Mouse (Mus musculus) stomach, embryonic 16.5 days (tissue): Measurements from ENCODE around the gene Kif5c. TPM values are rescaled to one million over a fixed set of nuclear protein-coding genes. Genes with fewer than 3 reads are reported as not detected.

Source experiments
- ATAC-seq: fragments of 200-750 bp; cut with Nextera tagmentation; 2 replicates; pipeline ENCODE4 v1.8.0; 2017; ENCODE audit warnings: moderate number of reproducible peaks, moderate TSS enrichment; ENCODE audit not compliant: insufficient read depth, low FRiP score
- H3K27ac ChIP-seq: fragments of 300-500 bp; sonication (generic); 2 replicates; pipeline ENCODE4 v1.5.1; 2014; ENCODE audit warnings: low read length
- H3K27me3 ChIP-seq: fragments of 300-500 bp; sonication (generic); 2 replicates; pipeline ENCODE4 v1.6.1; 2014; ENCODE audit warnings: low read length, control low read depth, mixed read lengths; ENCODE audit not compliant: control insufficient read depth, insufficient read depth
- H3K36me3 ChIP-seq: fragments of 300-500 bp; sonication (generic); 2 replicates; pipeline ENCODE4 v1.6.1; 2014; ENCODE audit warnings: low read length; ENCODE audit not compliant: control insufficient read depth, insufficient read depth
- H3K4me1 ChIP-seq: fragments of 300-500 bp; sonication (generic); 2 replicates; pipeline ENCODE4 v1.6.1; 2014; ENCODE audit warnings: low read length, control low read depth, mixed read lengths; ENCODE audit not compliant: control insufficient read depth, insufficient read depth
- H3K4me2 ChIP-seq: fragments of 300-500 bp; sonication (generic); 2 replicates; pipeline ENCODE4 v1.6.1; 2014; ENCODE audit warnings: low read depth, low read length, mixed read lengths
- H3K4me3 ChIP-seq: fragments of 300-500 bp; sonication (generic); replicated peaks from 2 replicates; pipeline ENCODE4 v1.5.1; 2014; ENCODE audit warnings: mild to moderate bottlenecking, low read length
- H3K9ac ChIP-seq: fragments of 300-500 bp; sonication (generic); 2 replicates; pipeline ENCODE4 v1.6.1; 2014; ENCODE audit warnings: low read length
- H3K9me3 ChIP-seq: fragments of 300-500 bp; sonication (generic); replicated peaks from 2 replicates; pipeline ENCODE4 v1.6.1; 2016; ENCODE audit warnings: low read length, control low read depth; ENCODE audit not compliant: control insufficient read depth
- WGBS: fragments of 180-500 bp; shearing (Covaris S2); extraction: QIAGEN DNeasy Blood & Tissue Kit; methylation state at CpG from one replicate; pipeline ENCODE4 v1.1.7; 2014; 5-methylcytosine and 5-hydroxymethylcytosine counted together
- polyA plus RNA-seq: library from polyadenylated mRNA; unstranded; fragments of >200 nt; fragmentation: Nextera tagmentation; extraction: Ambion mirVana; gene quantifications from 2 replicates; pipeline ENCODE4 v1.2.1, GENCODE M21; 2015

The Kif5c gene
- polyA plus RNA-seq, 1 experiment from 2014 or later: 5.9 TPM

DNA sequence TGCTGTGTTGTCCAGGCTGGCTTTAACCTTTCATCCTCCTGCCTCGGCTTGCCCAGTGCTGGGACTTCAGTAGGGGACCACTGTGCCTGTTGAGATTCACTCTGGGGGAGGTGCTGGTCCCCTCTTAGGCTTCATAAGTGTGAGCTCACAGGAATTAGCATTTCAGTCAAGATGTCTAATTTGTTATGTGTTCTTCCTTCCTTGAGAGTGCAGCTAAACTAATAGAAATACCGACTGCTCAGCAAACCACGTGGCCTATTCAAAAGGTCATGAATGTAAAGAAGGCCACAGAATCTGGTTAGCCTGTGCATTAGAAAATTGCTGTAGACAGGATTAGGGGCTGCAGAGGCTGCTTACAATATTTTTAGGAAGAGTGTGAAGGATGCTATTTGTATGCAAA, 99.4 kb downstream of the Kif5c start:
- Histone ChIP-seq H3K4me1 (peaks cover 6% of the 10 kb centered on the region; the same call in 1 of the 2 replicates), H3K36me3 (no peaks in the 10 kb centered on the region), H3K27ac (no peak overlapping the region), H3K9me3 (no peaks in the 10 kb centered on the region), H3K9ac (no peak overlapping the region), H3K27me3 (no peaks in the 10 kb centered on the region), H3K4me2 (no peak overlapping the region), H3K4me3 (no peak overlapping the region)
- ATAC-seq: no peak
- WGBS: 44% methylated on average over 3 of the region's 3 CpGs

DNA sequence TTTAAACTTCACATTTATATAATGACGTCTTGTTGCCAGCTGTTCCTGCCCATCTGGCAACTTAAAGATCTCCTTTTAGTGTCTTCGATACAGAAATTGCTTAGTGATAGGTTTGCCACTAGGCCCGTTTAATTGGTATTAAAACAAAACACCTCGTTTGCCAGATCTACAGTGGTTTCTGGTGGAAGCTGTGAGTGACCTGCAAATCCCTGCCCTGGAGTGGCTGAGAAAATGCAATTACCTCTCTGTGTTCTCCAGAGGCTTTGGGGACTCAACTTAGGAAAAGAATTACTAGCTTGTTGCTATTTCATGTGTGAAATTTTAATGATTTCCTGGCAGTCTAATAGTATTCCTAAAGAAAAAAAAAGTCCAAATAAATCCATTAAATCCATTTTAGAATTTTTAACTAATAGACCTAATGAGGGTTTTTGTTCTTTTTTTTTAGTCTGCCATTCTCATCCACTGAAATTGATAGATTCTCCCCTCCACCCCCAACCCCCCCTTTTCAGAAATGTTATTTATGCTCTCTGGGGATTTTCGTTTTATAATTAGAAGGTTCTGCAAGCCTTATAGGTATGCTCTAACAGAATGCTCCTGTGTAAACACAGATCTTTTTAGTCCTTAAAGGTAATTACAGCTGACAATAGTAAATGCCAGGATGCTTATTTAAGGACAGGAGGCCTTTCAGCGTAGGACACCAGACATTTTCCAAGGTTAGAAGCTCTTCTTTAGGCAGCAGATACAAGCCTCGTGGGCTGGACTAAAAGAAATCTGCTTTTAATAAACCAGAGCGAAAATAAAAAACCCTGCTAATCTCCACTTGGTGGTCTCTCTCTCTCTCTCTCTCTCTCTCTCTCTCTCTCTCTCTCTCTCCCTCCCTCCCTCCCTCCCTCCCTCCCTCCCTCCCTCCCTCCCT, 100.1 kb downstream of the Kif5c start:
- Histone ChIP-seq H3K27ac (no peak overlapping the region), H3K9me3 (no peaks in the 10 kb centered on the region), H3K27me3 (no peaks in the 10 kb centered on the region), H3K4me1 (peaks cover 6% of the 10 kb centered on the region; the same call in 1 of the 2 replicates), H3K9ac (no peak overlapping the region), H3K36me3 (no peaks in the 10 kb centered on the region), H3K4me3 (no peak overlapping the region), H3K4me2 (no peak overlapping the region)
- 48% methylated on average over 8 of the region's 8 CpGs for WGBS
- no peak for ATAC-seq

DNA sequence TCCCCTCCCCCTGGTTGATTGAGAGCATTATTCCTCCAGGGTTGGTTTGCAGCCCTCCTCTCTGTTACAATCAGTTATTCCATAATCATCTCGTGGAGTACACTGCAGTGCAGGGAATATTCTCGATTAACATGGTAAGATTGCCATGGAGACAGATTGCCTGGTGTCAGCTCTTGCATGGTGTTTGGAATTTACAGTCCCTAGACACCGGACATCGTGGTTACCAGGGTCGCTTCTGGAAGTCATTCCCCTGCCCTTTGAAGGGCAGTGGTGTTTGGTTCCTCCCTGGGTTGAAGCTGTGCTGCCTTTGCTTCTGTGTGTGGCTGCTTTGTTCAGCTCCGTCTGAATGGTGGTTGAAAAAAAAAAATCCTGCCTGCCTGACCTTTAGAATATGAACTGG, 100.8 kb downstream of the Kif5c start:
- Histone ChIP-seq H3K9me3 (no peaks in the 10 kb centered on the region), H3K36me3 (no peaks in the 10 kb centered on the region), H3K4me1 (peaks cover 6% of the 10 kb centered on the region; the same call in 1 of the 2 replicates), H3K9ac (no peak overlapping the region), H3K27me3 (no peaks in the 10 kb centered on the region), H3K4me3 (no peak overlapping the region), H3K4me2 (no peak overlapping the region), H3K27ac (no peak overlapping the region)
- WGBS: 4% methylated on average over 6 of the region's 6 CpGs
- ATAC-seq: no peak

DNA sequence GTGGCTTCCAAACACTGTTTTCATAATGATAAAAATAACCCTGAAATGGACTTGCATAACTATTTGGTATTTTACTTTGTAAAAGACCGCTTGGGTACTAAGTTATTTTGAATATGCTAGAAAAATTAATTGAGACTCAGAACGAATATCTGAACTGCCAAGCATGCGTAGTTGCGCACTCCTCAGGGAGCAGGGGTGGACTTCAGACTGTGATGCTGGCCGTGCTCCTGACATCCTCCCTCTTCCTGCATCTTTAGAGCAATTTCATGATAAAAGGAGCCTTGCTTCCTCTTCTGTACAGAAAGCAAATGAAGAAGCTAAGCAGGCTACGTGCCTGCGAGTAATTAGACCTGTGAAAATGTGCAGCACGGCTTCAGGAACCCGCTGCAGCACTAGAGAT, 101.2 kb downstream of the Kif5c start:
- no peak overlapping the region for H3K4me2 ChIP-seq
- no peak overlapping the region for H3K4me3 ChIP-seq
- no peak overlapping the region for H3K9ac ChIP-seq
- peaks cover 6% of the 10 kb centered on the region; the same call in 1 of the 2 replicates for H3K4me1 ChIP-seq
- WGBS: 37% methylated on average over 9 of the region's 9 CpGs
- no peaks in the 10 kb centered on the region for H3K9me3 ChIP-seq
- no peak overlapping the region for H3K27ac ChIP-seq
- no peaks in the 10 kb centered on the region for H3K27me3 ChIP-seq
- no peaks in the 10 kb centered on the region for H3K36me3 ChIP-seq
- ATAC-seq: no peak

DNA sequence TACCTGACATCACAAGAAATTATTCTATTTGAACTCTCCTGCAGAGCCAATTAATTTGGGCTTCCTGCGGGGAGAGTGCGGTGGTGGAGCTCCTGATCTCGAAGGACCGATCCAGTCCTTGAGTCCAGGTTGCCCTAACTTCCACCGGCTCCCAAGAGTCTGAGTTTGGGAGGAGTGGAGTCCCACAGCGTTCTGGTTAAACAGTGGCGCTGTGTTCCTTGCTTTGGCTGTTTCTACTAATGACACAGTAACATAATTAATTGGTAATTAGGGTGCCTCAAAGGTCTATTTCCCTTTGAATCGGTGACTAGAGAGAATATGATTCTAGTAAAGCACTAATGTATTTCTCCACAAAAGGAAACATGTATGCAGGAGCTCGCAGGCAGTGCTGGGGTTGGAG, 103.2 kb downstream of the Kif5c start:
- ATAC-seq: no peak
- H3K4me2 ChIP-seq: no peak overlapping the region
- H3K4me1 ChIP-seq: peaks cover 11% of the 10 kb centered on the region; the same call in 1 of the 2 replicates
- WGBS: 63% methylated on average over 9 of the region's 9 CpGs
- H3K9ac ChIP-seq: no peak overlapping the region
- H3K27ac ChIP-seq: no peak overlapping the region
- H3K4me3 ChIP-seq: no peak overlapping the region
- no peaks in the 10 kb centered on the region for H3K36me3 ChIP-seq
- no peaks in the 10 kb centered on the region for H3K27me3 ChIP-seq
- H3K9me3 ChIP-seq: no peaks in the 10 kb centered on the region

DNA sequence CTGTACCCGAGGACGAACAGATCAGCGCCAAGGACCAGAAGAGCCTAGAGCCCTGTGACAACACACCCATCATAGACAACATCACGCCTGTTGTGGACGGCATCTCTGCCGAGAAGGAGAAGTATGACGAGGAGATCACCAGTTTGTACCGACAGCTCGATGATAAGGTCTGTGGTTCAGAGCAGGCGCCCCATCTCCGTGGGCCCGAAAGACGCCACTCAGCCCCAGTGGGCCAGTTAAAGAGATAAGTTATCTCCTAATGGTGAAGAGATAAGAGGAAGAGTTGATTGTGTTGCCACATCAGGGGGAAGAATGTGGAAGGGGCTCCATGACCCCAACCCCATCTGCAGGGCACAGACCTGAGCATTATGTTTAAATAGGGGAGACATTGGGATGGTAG, 103.9 kb downstream of the Kif5c start:
- 64% methylated on average over 13 of the region's 13 CpGs for WGBS

DNA sequence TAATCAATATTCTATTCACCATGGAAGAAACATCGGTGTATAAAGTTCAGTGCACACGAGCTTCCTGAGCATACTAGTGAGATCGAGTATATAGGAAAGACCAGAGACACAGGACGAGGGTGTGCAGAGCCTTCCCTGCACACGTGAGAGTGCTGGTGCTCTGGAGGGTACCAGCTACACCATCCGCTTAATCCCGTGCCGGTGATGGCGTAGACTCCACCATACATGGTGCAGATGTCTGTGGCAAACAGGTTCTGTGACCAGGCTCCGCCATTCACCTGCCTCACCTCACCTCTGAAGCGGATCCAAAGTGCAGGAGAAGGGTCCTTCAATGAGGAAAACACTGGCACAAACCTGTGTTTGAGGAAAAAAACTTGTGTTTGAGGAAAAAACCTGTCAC, 107.6 kb downstream of the Kif5c start:
- Histone ChIP-seq H3K27ac (no peak overlapping the region), H3K4me2 (no peak overlapping the region), H3K27me3 (no peaks in the 10 kb centered on the region), H3K4me3 (no peak overlapping the region), H3K9me3 (no peaks in the 10 kb centered on the region), H3K9ac (no peak overlapping the region), H3K4me1 (0 out of 2 replicates have a peak, but pooled peaks cover 6% of the 10 kb centered on the region), H3K36me3 (no peaks in the 10 kb centered on the region)
- 85% methylated on average over 11 of the region's 11 CpGs for WGBS
- no peak for ATAC-seq

More for the DNA sequence above, 103.9 kb downstream of the Kif5c start:
- Histone ChIP-seq H3K9ac (no peak overlapping the region), H3K9me3 (no peaks in the 10 kb centered on the region), H3K4me2 (no peak overlapping the region), H3K4me3 (no peak overlapping the region), H3K4me1 (peaks cover 12% of the 10 kb centered on the region; the same call in 1 of the 2 replicates), H3K27me3 (no peaks in the 10 kb centered on the region), H3K36me3 (no peaks in the 10 kb centered on the region), H3K27ac (no peak overlapping the region)
- no peak for ATAC-seq

DNA sequence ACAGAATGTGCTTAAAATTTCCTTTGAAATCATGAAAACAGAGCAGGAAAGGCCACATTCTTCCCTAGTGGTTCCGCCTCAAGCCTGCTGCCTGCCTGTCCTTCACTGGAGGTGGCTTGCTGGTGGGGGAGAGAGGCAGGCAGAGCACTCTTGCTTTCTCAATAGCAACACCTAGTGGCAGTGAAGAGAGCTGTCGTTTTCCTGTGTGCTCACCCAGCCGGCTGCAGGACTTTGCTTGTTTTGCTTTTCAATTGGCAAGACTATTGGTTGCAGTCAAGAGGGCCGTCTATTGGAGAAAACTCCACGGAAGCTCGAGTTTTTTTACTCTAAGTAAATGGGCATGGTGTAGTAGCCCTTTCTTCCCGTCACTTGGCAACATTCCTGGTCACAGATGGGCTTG, 108.1 kb downstream of the Kif5c start:
- H3K4me1 ChIP-seq: 0 out of 2 replicates have a peak, but pooled peaks cover 6% of the 10 kb centered on the region
- H3K27me3 ChIP-seq: no peaks in the 10 kb centered on the region
- H3K4me2 ChIP-seq: peak overlapping the region; percentile 38; the same call in 1 of the 2 replicates
- no peaks in the 10 kb centered on the region for H3K36me3 ChIP-seq
- WGBS: 8% methylated on average over 7 of the region's 7 CpGs
- peak overlapping the region; percentile 12 for H3K4me3 ChIP-seq
- H3K9ac ChIP-seq: no peak overlapping the region
- no peak overlapping the region for H3K27ac ChIP-seq
- ATAC-seq: peak; percentile 84
- H3K9me3 ChIP-seq: no peaks in the 10 kb centered on the region

DNA sequence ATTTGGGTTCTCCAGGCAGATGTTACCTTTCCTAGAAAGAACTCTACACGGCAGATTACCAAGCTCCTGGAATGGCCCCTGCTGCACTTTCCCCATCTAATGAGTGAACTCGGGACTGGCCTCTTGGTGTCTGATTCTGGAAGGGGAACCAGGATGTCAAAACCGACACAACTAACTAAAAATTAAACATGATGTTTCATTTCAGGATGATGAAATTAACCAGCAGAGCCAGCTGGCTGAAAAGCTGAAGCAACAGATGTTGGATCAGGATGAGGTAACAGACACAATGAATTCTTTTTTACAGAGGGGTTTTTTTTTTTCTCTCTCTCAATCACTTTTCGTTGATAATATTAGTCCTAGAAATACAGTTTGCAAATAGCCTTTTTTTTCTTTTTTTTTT, 108.6 kb downstream of the Kif5c start:
- no peaks in the 10 kb centered on the region for H3K9me3 ChIP-seq
- no peak for ATAC-seq
- peak overlapping the region; percentile 12 for H3K4me3 ChIP-seq
- no peak overlapping the region for H3K9ac ChIP-seq
- no peaks in the 10 kb centered on the region for H3K27me3 ChIP-seq
- no peaks in the 10 kb centered on the region for H3K36me3 ChIP-seq
- 63% methylated on average over 4 of the region's 4 CpGs for WGBS
- H3K27ac ChIP-seq: no peak overlapping the region
- H3K4me1 ChIP-seq: 0 out of 2 replicates have a peak, but pooled peaks cover 6% of the 10 kb centered on the region
- H3K4me2 ChIP-seq: peak overlapping the region; percentile 38; the same call in 1 of the 2 replicates
